Mouse (Mus musculus): ENCODE measurements around the gene Izumo1.

- TF ChIP-seq POLR2A (IDR thresholded peaks at IDR 0.05; ENCODE audit: control insufficient read depth, extremely low read depth, insufficient read depth, low read length, poor library complexity) (no peak), CTCF (IDR thresholded peaks at IDR 0.05; ENCODE audit: borderline replicate concordance, control insufficient read depth, extremely low read depth, insufficient read depth, low read length, poor library complexity) (peak; percentile 86)
These were observed 32.4 kb upstream of the Izumo1 start for GRCm38 (mm10) chr7:45589173-45589572.

Data from thymus, adult 2 months (tissue).